Mouse (Mus musculus): ENCODE data around the gene Tenm4. TPM values are rescaled to one million over a fixed set of nuclear protein-coding genes. Genes with fewer than 3 reads are reported as not detected.

Gene Tenm4
- total RNA-seq, 1 experiment, result 38.9 TPM

DNA sequence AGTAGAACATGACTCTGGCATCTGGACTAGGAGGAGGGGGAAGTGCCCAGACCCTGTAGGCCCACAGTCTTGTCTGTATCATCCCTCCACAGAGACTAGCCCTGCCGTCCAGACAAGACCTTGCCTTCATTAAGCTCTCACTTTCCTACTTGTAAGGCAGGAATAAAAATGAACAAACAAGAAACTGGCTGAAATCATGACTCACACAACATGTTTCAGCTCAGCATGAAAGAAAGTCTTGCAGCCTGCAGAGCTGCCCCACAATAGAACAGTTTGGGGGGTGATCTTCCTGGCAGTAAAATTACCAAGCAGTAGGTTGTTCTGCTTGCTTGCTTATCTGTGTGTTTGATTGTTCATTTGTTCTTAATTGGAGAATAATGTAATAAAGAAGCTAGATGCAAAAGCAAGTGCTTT lies 539.6 kb downstream of the Tenm4 start:
- no peak for DNase-seq (ENCODE audit: low read depth, low spot score)
- Histone ChIP-seq H3K9me3 (ENCODE audit: control insufficient read depth, insufficient read depth, low read depth, low read length) (no peaks in the 10 kb centered on the region), H3K36me3 (ENCODE audit: control insufficient read depth, insufficient read depth, low read length, poor library complexity, severe bottlenecking) (no peaks in the 10 kb centered on the region), H3K4me3 (ENCODE audit: insufficient read depth in 1 of 2, low read depth in 1 of 2, low read length in 2 of 2, poor library complexity in 1 of 2, severe bottlenecking in 1 of 2) (no peak overlapping the region), H3K9ac (ENCODE audit: insufficient read depth, low read depth, low read length, poor library complexity, severe bottlenecking) (no peak overlapping the region), H3K4me1 (ENCODE audit: control insufficient read depth in 2 of 2, insufficient read depth in 2 of 2, low read length in 2 of 2, poor library complexity in 1 of 2) (no peaks in the 10 kb centered on the region), H3K27ac (ENCODE audit: insufficient read depth, low read depth, low read length, poor library complexity, severe bottlenecking) (no peak overlapping the region)
- TF ChIP-seq HCFC1 (IDR thresholded peaks at IDR 0.05; ENCODE audit: borderline replicate concordance, insufficient read depth, low read length) (no peak), CHD2 (IDR thresholded peaks at IDR 0.05; ENCODE audit: low read depth, low read length) (no peak), MAFK (IDR thresholded peaks at IDR 0.05; ENCODE audit: insufficient read depth, low read depth, low read length) (no peak), ZNF384 (IDR thresholded peaks at IDR 0.05; ENCODE audit: low read depth, low read length) (no peak), ZC3H11A (IDR thresholded peaks at IDR 0.05; ENCODE audit: borderline replicate concordance, low read depth, low read length) (no peak)
- in situ Hi-C loops (cut with MboI; ENCODE audit: low sequenced_read_pairs in 2 of 2, unreplicated experiment in 2 of 2), result no loop called here

DNA sequence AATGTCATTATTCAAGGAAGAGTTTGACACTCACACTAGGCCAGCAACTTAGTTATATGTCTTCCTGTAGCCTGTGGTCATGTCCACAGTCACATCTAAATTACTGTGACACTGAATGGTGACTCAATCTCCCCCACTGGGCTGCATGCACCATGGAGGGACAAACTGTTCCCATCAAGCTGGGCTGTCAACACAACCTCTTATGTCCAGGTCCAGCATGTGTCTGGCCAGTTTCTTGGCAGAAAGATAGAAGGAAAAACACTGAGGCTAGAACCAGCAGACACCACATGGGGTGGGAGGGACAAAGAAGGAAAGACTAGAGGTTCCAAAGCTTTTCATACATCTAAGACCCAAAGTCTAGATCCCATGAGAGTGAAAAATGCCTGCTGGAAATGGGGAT lies 541.8 kb downstream of the Tenm4 start:
- Histone ChIP-seq H3K9ac (ENCODE audit: insufficient read depth, low read depth, low read length, poor library complexity, severe bottlenecking) (no peak overlapping the region), H3K9me3 (ENCODE audit: control insufficient read depth, insufficient read depth, low read depth, low read length) (no peaks in the 10 kb centered on the region), H3K27ac (ENCODE audit: insufficient read depth, low read depth, low read length, poor library complexity, severe bottlenecking) (no peak overlapping the region), H3K4me1 (ENCODE audit: control insufficient read depth in 2 of 2, insufficient read depth in 2 of 2, low read length in 2 of 2, poor library complexity in 1 of 2) (no peaks in the 10 kb centered on the region), H3K4me3 (ENCODE audit: insufficient read depth in 1 of 2, low read depth in 1 of 2, low read length in 2 of 2, poor library complexity in 1 of 2, severe bottlenecking in 1 of 2) (no peak overlapping the region), H3K36me3 (ENCODE audit: control insufficient read depth, insufficient read depth, low read length, poor library complexity, severe bottlenecking) (no peaks in the 10 kb centered on the region)
- TF ChIP-seq CHD2 (IDR thresholded peaks at IDR 0.05; ENCODE audit: low read depth, low read length) (no peak), HCFC1 (IDR thresholded peaks at IDR 0.05; ENCODE audit: borderline replicate concordance, insufficient read depth, low read length) (no peak), ZC3H11A (IDR thresholded peaks at IDR 0.05; ENCODE audit: borderline replicate concordance, low read depth, low read length) (no peak), MAFK (IDR thresholded peaks at IDR 0.05; ENCODE audit: insufficient read depth, low read depth, low read length) (no peak), ZNF384 (IDR thresholded peaks at IDR 0.05; ENCODE audit: low read depth, low read length) (no peak)
- DNase-seq (ENCODE audit: low read depth, low spot score), result no peak
- in situ Hi-C loops (cut with MboI; ENCODE audit: low sequenced_read_pairs in 2 of 2, unreplicated experiment in 2 of 2), result no loop called here

DNA sequence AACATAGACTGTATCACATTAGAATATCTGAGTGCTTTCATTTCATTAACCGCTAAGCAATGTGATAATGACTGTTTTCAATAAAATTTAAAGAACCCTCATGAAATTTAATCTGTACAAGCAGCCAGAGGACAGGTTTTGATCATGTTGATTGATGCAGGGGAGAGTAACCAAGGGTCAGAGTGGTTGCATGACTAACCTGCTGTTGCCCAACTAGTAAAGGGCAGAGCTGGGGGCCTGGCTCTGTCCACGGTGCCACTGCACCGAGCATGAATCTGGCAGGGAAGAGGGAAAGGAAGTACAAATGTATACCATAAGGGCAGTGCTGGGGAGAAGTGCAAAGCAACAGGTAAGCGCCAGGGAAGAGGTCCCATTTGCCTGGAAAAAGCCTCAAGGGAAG lies 545.9 kb downstream of the Tenm4 start:
- H3K4me1 ChIP-seq (ENCODE audit: control insufficient read depth in 2 of 2, insufficient read depth in 2 of 2, low read length in 2 of 2, poor library complexity in 1 of 2), result no peaks in the 10 kb centered on the region
- no peak overlapping the region for H3K27ac ChIP-seq (ENCODE audit: insufficient read depth, low read depth, low read length, poor library complexity, severe bottlenecking)
- DNase-seq (ENCODE audit: low read depth, low spot score), result no peak
- no peaks in the 10 kb centered on the region for H3K36me3 ChIP-seq (ENCODE audit: control insufficient read depth, insufficient read depth, low read length, poor library complexity, severe bottlenecking)
- TF ChIP-seq MAFK (IDR thresholded peaks at IDR 0.05; ENCODE audit: insufficient read depth, low read depth, low read length) (no peak), ZC3H11A (IDR thresholded peaks at IDR 0.05; ENCODE audit: borderline replicate concordance, low read depth, low read length) (no peak), HCFC1 (IDR thresholded peaks at IDR 0.05; ENCODE audit: borderline replicate concordance, insufficient read depth, low read length) (no peak), ZNF384 (IDR thresholded peaks at IDR 0.05; ENCODE audit: low read depth, low read length) (no peak), CHD2 (IDR thresholded peaks at IDR 0.05; ENCODE audit: low read depth, low read length) (no peak)
- in situ Hi-C loops (cut with MboI; ENCODE audit: low sequenced_read_pairs in 2 of 2, unreplicated experiment in 2 of 2), result no loop called here
- H3K9ac ChIP-seq (ENCODE audit: insufficient read depth, low read depth, low read length, poor library complexity, severe bottlenecking), result no peak overlapping the region
- no peaks in the 10 kb centered on the region for H3K9me3 ChIP-seq (ENCODE audit: control insufficient read depth, insufficient read depth, low read depth, low read length)
- no peak overlapping the region for H3K4me3 ChIP-seq (ENCODE audit: insufficient read depth in 1 of 2, low read depth in 1 of 2, low read length in 2 of 2, poor library complexity in 1 of 2, severe bottlenecking in 1 of 2)

DNA sequence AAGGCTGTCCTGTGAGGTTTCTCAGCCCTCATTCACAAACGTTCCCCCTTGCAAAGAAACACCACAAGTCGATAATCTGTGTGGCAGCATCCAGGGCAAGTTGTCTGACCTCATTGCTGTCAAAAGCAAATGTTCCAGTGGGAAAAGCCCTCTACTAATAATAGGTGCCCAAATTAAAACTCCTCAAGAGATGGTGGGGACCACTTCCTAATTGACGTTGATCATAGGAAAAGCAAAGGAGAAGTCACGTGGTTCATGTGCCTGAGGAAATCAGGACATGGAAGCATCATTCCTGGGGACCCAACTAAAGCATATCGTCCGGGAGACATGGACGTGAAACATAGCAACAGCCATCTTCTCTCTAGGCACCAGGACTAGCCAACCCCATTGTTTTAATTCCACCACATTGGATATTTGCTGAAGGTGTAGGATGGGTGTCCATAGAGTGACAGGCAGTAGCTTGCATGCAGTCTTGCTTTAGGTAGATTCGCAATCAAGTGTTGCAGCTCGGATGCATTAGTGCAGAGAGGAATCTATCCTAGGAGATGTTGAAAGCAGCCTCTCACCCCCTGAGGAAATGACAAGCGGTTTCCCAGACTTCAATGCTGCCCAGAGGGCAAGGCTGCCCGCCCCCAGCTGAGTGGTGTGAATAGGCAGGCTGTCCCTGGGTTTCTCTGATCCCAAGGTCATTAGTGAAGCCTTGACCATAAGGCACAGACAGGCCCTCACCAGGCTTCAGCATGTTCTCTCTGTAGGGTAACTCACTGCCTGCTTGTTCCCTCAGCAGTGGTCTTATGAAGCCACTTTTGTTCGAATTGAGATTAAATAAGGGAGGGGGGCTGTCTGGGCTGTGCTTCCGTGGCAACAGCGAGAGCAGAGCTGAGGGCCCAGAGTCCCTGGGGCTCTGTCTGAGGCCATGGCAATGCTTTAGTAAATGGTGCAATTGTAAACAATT lies 547.4 kb downstream of the Tenm4 start:
- no peak for DNase-seq (ENCODE audit: low read depth, low spot score)
- H3K9me3 ChIP-seq (ENCODE audit: control insufficient read depth, insufficient read depth, low read depth, low read length), result no peaks in the 10 kb centered on the region
- in situ Hi-C loops (cut with MboI; ENCODE audit: low sequenced_read_pairs in 2 of 2, unreplicated experiment in 2 of 2), result no loop called here
- H3K4me3 ChIP-seq (ENCODE audit: insufficient read depth in 1 of 2, low read depth in 1 of 2, low read length in 2 of 2, poor library complexity in 1 of 2, severe bottlenecking in 1 of 2), result no peak overlapping the region
- TF ChIP-seq MAFK (IDR thresholded peaks at IDR 0.05; ENCODE audit: insufficient read depth, low read depth, low read length) (no peak), ZNF384 (IDR thresholded peaks at IDR 0.05; ENCODE audit: low read depth, low read length) (no peak), HCFC1 (IDR thresholded peaks at IDR 0.05; ENCODE audit: borderline replicate concordance, insufficient read depth, low read length) (no peak)
- H3K27ac ChIP-seq (ENCODE audit: insufficient read depth, low read depth, low read length, poor library complexity, severe bottlenecking), result no peak overlapping the region
- peaks cover 0 to 3% of the 10 kb centered on the region in 2 experiments; a peak in 1 of 4 replicates for H3K4me1 ChIP-seq (ENCODE audit: control insufficient read depth in 2 of 2, insufficient read depth in 2 of 2, low read length in 2 of 2, poor library complexity in 1 of 2)
- H3K9ac ChIP-seq (ENCODE audit: insufficient read depth, low read depth, low read length, poor library complexity, severe bottlenecking), result no peak overlapping the region
- H3K36me3 ChIP-seq (ENCODE audit: control insufficient read depth, insufficient read depth, low read length, poor library complexity, severe bottlenecking), result no peaks in the 10 kb centered on the region
